Mouse (Mus musculus) effector memory CD4-positive, alpha-beta T cell, adult 5 months (primary cell): ENCODE measurements around the gene Prr5l. TPM values are rescaled to one million over a fixed set of nuclear protein-coding genes. Genes with fewer than 3 reads are reported as not detected.

Experiments used
- polyA plus RNA-seq: library from polyadenylated mRNA; unstranded; fragments of 100-300 nt; shearing (Covaris generic); gene quantifications from one replicate; pipeline ENCODE4 v1.2.1, GENCODE M21; 2017

Gene Prr5l
- polyA plus RNA-seq, result 0.16 TPM

DNA sequence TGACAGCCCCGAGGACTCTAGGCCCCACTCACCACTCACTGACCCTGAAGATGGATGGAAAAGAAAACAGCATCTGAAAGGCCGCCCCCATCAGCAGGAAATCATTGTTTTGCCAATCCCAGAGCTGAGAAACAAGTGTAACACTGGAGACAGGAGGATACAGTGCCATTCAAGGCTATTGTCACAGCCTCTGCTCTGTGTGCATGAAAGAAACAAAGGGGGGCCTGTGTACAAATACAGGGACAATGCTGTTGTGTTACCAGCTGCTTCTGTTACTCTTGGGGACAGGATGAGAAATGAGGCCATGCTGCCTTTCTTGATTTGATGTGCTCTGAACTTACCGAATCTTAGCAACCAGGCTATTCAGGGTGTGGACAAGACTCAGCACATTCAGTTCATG lies at the start of gene Prr5l:
TSS of gene Prr5l (minus strand) at position 30 of the 400 bp plus-strand sequence.

DNA sequence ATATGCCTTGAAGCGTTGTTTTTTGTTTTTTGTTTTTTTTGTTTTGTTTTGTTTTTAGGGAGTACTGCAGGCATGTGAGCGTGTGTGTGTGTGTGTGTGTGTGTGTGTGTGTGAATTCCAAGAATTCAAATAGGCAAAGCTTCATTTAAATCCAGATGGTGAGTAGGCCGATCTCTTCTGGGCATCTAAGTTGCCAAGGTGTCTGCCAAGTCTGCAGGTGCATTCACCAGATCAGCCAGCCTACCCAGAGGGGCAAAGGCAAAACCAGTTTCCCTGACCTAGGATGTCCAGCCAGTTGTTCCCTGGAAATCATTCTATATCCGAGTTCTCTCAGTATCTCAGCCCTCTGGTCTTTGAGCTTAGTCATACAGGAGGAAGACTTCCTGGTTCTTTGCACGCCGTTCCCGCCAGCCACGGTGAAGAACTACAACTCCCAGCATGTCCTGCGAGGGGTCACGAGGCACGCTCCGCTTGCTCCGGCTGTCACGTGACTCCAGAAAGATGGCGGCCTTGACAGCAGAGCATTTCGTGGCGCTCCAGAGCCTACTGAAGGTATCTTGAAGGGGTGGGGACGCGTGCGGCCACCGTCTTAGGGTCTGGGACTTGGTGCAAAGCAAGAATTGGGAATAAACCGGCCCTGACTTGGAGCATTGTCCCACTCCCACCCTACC lies 3.1 kb upstream of the Prr5l start, which contains the start of gene Commd9:
TSS of gene Commd9 (plus strand) at position 480 of the 671 bp plus-strand sequence.

DNA sequence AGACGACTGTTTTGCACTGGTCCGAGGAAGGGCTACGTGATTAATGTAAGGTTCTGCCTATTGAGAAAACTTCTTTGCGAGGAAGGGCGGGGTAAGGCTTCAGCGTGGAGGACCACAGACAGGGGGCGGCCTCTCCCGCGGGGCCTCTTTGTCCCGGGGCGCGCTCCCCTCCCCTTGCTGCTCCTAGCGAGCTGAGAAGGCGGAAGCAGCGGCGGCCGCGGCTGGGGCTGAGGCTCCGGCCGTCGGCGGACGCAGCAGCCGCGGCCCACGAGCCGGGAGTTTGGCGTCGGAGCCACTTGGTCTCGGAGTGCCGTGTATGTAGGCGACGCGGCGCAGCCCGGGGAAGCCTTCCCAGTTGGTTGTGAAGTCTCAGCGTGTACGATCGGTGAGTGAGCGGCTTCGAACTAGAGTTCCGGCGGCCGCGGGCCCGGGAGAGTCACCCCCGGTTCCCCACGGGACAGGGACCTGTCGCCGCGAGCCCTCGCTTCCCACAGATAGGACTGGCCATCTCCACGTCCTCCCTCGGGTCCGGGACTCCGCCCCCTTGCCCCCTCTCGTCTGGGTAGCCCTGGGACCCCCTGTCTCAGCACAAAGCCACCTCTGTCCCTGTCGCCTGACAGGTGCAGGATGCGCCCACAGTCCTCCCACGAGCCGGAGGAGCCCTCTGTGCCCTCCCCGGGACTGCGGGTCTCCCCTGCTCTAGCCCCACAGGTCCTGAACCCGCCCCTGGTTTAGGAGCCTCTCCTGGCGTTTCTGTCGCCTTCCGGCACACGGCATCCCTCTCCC lies 204.4 kb downstream of the Prr5l start, which contains the start of gene Traf6:
TSS of gene Traf6 (plus strand) at position 194 of the 786 bp plus-strand sequence.

Other genes with a start within 250 kb of the Prr5l start
- 0.07 TPM for gene Rag1, start 233.5 kb downstream of the Prr5l start, polyA plus RNA-seq
- gene B230118H07Rik, start 233.5 kb downstream of the Prr5l start, polyA plus RNA-seq, result not detected
- gene Traf6, start 204.6 kb downstream of the Prr5l start, polyA plus RNA-seq, result 25.9 TPM
- 11.5 TPM for gene Commd9, start 3.2 kb upstream of the Prr5l start, polyA plus RNA-seq